Comparison of ENCODE assay signal across 8 mouse cellular contexts in the genomic region with DNA sequence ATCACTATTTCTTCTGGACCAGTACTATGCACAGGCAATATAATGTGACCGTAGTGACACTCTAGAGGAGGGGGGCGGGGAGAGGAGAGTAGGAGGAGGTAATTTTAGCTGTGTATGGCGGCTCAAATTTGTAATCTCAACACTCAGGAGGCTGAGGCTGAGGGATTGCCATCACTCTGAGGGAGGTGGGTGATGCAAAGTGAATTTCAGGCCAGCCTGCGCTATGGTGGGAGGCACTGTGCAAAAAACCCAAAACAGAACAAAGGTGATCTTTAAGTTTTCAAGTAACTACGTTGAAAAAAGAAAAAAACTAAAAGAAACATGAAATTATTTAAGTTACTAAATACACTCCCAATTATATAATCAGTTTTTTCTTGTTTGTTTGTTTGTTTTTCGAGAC. TPM values are rescaled to one million over a fixed set of nuclear protein-coding genes. Genes with fewer than 3 reads are reported as not detected.
DNase-seq lines count a peak whose midpoint lies in the region; ATAC-seq lines count a peak whose summit lies in the region.

No protein-coding gene starts in this region.

- no peak for ATAC-seq in liver, embryonic 11.5 days (replicated peaks; ENCODE audit: low FRiP score)
- no peak for ATAC-seq in embryonic facial prominence, embryonic 13.5 days (ENCODE audit: insufficient number of reproducible peaks, insufficient read depth, low FRiP score, low TSS enrichment, low read depth)
- ATAC-seq in neural tube, embryonic 13.5 days (ENCODE audit: low read depth): no peak

- no peaks in the 10 kb centered on the region for H3K9me3 ChIP-seq in liver, embryonic 11.5 days (ENCODE audit: control insufficient read depth, low read length)
- no peaks in the 10 kb centered on the region for H3K9me3 ChIP-seq in embryonic facial prominence, embryonic 13.5 days
- no peaks in the 10 kb centered on the region for H3K9me3 ChIP-seq in neural tube, embryonic 13.5 days

- peak overlapping the region; percentile 74 for H3K4me3 ChIP-seq in liver, embryonic 11.5 days (ENCODE audit: low read depth, low read length)
- H3K4me3 ChIP-seq in embryonic facial prominence, embryonic 13.5 days: peak overlapping the region; percentile 81
- H3K4me3 ChIP-seq in neural tube, embryonic 13.5 days: peak overlapping the region; percentile 86

- 56% methylated on average over 6 of the region's 6 CpGs for WGBS in liver, embryonic 11.5 days
- 71% methylated on average over 6 of the region's 6 CpGs for WGBS in embryonic facial prominence, embryonic 13.5 days
- WGBS in neural tube, embryonic 13.5 days: 76% methylated on average over 6 of the region's 6 CpGs

- H3K4me2 ChIP-seq in liver, embryonic 11.5 days: peak overlapping the region; percentile 99
- peak overlapping the region; percentile 76 for H3K4me2 ChIP-seq in embryonic facial prominence, embryonic 13.5 days
- peak overlapping the region; percentile 79 for H3K4me2 ChIP-seq in neural tube, embryonic 13.5 days

- H3K27ac ChIP-seq in liver, embryonic 11.5 days (ENCODE audit: low read depth, low read length): peak overlapping the region; percentile 80; the same call in 1 of the 2 replicates
- peak overlapping the region; percentile 95 for H3K27ac ChIP-seq in embryonic facial prominence, embryonic 13.5 days
- peak overlapping the region; percentile 96 for H3K27ac ChIP-seq in neural tube, embryonic 13.5 days (replicated peaks)

- H3K36me3 ChIP-seq in liver, embryonic 11.5 days (ENCODE audit: control insufficient read depth, insufficient read depth, low read length): no peaks in the 10 kb centered on the region
- H3K36me3 ChIP-seq in embryonic facial prominence, embryonic 13.5 days: no peaks in the 10 kb centered on the region
- H3K36me3 ChIP-seq in neural tube, embryonic 13.5 days: no peaks in the 10 kb centered on the region

- DNase-seq in liver, embryonic 11.5 days (ENCODE audit: low spot score): no peak
- no peak for DNase-seq in liver
- DNase-seq in induced T-regulatory cell, adult 2 months (ENCODE audit: low read depth): peak; percentile 45
- DNase-seq in left cerebral cortex, postnatal 36 days (ENCODE audit: low spot score in 2 of 2): no peak
- no peak for DNase-seq in layer of hippocampus, adult 11-12 months (ENCODE audit: low spot score)
- DNase-seq in gastrocnemius, postnatal 25 days: no peak

- intact Hi-C loops in left cerebral cortex, postnatal 36 days (cut with DNase I): loop anchor here (5.0 kb wide), 2 partner anchors 37 to 57 kb away; no protein-coding TSS in a partner anchor

- no peaks in the 10 kb centered on the region for H3K27me3 ChIP-seq in liver, embryonic 11.5 days (replicated peaks; ENCODE audit: control insufficient read depth, insufficient read depth, low read length)
- H3K27me3 ChIP-seq in embryonic facial prominence, embryonic 13.5 days: no peaks in the 10 kb centered on the region
- no peaks in the 10 kb centered on the region for H3K27me3 ChIP-seq in neural tube, embryonic 13.5 days

- H3K4me1 ChIP-seq in liver, embryonic 11.5 days (replicated peaks; ENCODE audit: control insufficient read depth, insufficient read depth, low read length): peaks cover 5% of the 10 kb centered on the region
- H3K4me1 ChIP-seq in embryonic facial prominence, embryonic 13.5 days: peaks cover 9% of the 10 kb centered on the region
- peaks cover 27% of the 10 kb centered on the region for H3K4me1 ChIP-seq in neural tube, embryonic 13.5 days (replicated peaks)

- H3K9ac ChIP-seq in liver, embryonic 11.5 days (ENCODE audit: low read depth, low read length): peak overlapping the region; percentile 12; the same call in 1 of the 2 replicates
- peak overlapping the region; percentile 85; the same call in 1 of the 2 replicates for H3K9ac ChIP-seq in embryonic facial prominence, embryonic 13.5 days
- peak overlapping the region; percentile 90; the same call in 1 of the 2 replicates for H3K9ac ChIP-seq in neural tube, embryonic 13.5 days

RNA-seq across cellular contexts. Expression of a gene that starts 0.5 kb away (rescaled TPM):
- polyA plus RNA-seq in liver, embryonic 11.5 days (2014; fragmentation: Nextera tagmentation; extraction: Ambion mirVana): 30.4 and 33.0 TPM in 2 replicates
- 58.0 and 61.0 TPM in 2 replicates for polyA plus RNA-seq in embryonic facial prominence, embryonic 13.5 days (2015; fragmentation: Nextera tagmentation; extraction: Ambion mirVana)
- 174 and 176 TPM in 2 replicates for polyA plus RNA-seq in neural tube, embryonic 13.5 days (2015; fragmentation: Nextera tagmentation; extraction: Ambion mirVana)
- 100 to 1,000 TPM; 353 to 398 TPM for total RNA-seq in left cerebral cortex, postnatal 36 days (2021)
- 100 to 1,000 TPM; 426 to 444 TPM for total RNA-seq in gastrocnemius, postnatal 25 days (2021)

RNA-seq across cellular contexts. Expression of a gene that starts 55.4 kb away (rescaled TPM):
- polyA plus RNA-seq in liver, embryonic 11.5 days (2014; fragmentation: Nextera tagmentation; extraction: Ambion mirVana): 39.8 and 42.5 TPM in 2 replicates
- polyA plus RNA-seq in embryonic facial prominence, embryonic 13.5 days (2015; fragmentation: Nextera tagmentation; extraction: Ambion mirVana): 33.2 and 35.1 TPM in 2 replicates
- polyA plus RNA-seq in neural tube, embryonic 13.5 days (2015; fragmentation: Nextera tagmentation; extraction: Ambion mirVana): 16.0 and 17.2 TPM in 2 replicates
- total RNA-seq in left cerebral cortex, postnatal 36 days (2021): 1 to 10 TPM; 4.6 to 5.0 TPM
- 1 to 10 TPM; 3.6 to 3.7 TPM for total RNA-seq in gastrocnemius, postnatal 25 days (2021)

Comparison
In these comparisons a context has a peak if more than half of its experiments do, and no peak if none do; other contexts are left out.
1. H3K9ac ChIP-seq: peak in every context shown above with its lines; median percentile 90 in neural tube, embryonic 13.5 days; 85 in embryonic facial prominence, embryonic 13.5 days; 12 in liver, embryonic 11.5 days.